Mouse (Mus musculus) forebrain, embryonic 11.5 days (tissue): ENCODE results near the gene Epha1. TPM values are rescaled to one million over a fixed set of nuclear protein-coding genes. Genes with fewer than 3 reads are reported as not detected.

Experiments used
- ATAC-seq: fragments of 200-750 bp; cut with Nextera tagmentation; replicated peaks from 2 replicates; pipeline ENCODE4 v1.8.0; 2017; ENCODE audit warnings: moderate TSS enrichment; ENCODE audit not compliant: low FRiP score
- DNase-seq: peaks from one replicate; pipeline ENCODE4 v3.0.0-alpha.2; 2017; ENCODE audit warnings: low spot score
- H3K27ac ChIP-seq: fragments of 300-500 bp; sonication (generic); 2 replicates; pipeline ENCODE4 v1.5.1; 2014; ENCODE audit warnings: low read depth, low read length
- H3K27me3 ChIP-seq: fragments of 300-500 bp; sonication (generic); 2 replicates; pipeline ENCODE4 v1.6.1; 2014; ENCODE audit warnings: mild to moderate bottlenecking, low read length, mixed read lengths; ENCODE audit not compliant: control insufficient read depth, insufficient read depth
- H3K36me3 ChIP-seq: fragments of 300-500 bp; sonication (generic); 2 replicates; pipeline ENCODE4 v1.6.1; 2014; ENCODE audit warnings: mild to moderate bottlenecking, low read length, moderate library complexity, mixed read lengths; ENCODE audit not compliant: control insufficient read depth, insufficient read depth
- H3K4me1 ChIP-seq: fragments of 300-500 bp; sonication (generic); replicated peaks from 2 replicates; pipeline ENCODE4 v1.6.1; 2014; ENCODE audit warnings: low read length, mixed read lengths; ENCODE audit not compliant: control insufficient read depth, insufficient read depth
- H3K4me2 ChIP-seq: fragments of 300-500 bp; sonication (generic); 2 replicates; pipeline ENCODE4 v1.6.1; 2014; ENCODE audit warnings: low read depth, mild to moderate bottlenecking, low read length, moderate library complexity, mixed read lengths; ENCODE audit not compliant: severe bottlenecking
- H3K4me3 ChIP-seq: fragments of 300-500 bp; sonication (generic); 2 replicates; pipeline ENCODE4 v1.5.1; 2014; ENCODE audit warnings: low read depth, low read length
- H3K9ac ChIP-seq: fragments of 300-500 bp; sonication (generic); 2 replicates; pipeline ENCODE4 v1.6.1; 2014; ENCODE audit warnings: low read length
- H3K9me3 ChIP-seq: fragments of 300-500 bp; sonication (generic); 2 replicates; pipeline ENCODE4 v1.6.1; 2016; ENCODE audit warnings: low read length, mixed read lengths; ENCODE audit not compliant: control insufficient read depth
- WGBS: fragments of 180-500 bp; shearing (Covaris S2); extraction: QIAGEN DNeasy Blood & Tissue Kit; methylation state at CpG from one replicate; pipeline ENCODE4 v1.1.7; 2014; 5-methylcytosine and 5-hydroxymethylcytosine counted together
- polyA plus RNA-seq: library from polyadenylated mRNA; unstranded; fragments of >200 nt; fragmentation: Nextera tagmentation; extraction: Ambion mirVana; gene quantifications from 2 replicates; pipeline ENCODE4 v1.2.1, GENCODE M21; 2014

Gene Epha1
- polyA plus RNA-seq, 1 experiment from 2014 or later: 0.27 TPM

DNA sequence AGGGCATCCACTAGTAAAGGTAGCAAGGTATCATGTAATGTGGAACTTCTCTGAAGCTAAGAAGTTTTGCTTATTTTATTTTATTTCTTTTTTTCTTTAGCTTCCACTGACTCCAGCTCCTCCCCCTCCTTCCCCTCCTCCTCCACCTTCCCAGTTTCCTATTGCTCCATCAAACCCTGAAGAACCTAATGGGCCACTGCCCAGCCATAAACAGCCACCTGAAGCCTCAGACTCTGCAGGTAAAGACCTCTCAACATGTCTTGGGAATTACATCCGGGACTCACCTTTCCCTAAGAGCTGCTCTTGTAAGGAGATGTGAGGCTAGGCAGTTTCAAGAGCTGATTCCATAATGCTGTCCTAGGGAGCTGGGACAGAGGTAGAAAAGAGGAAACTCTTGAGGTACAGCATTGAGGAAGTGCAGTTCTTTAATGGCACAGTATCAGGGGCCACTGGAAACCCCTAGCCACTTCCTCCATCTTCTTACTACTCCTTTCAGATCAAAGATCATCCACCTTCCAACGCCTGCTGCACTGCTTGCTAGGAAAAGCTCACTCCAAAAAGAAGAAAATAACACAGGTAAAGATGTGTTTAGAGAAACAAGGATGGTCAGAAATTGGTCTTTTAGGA is 62.5 kb downstream of the Epha1 start:
- no peaks in the 10 kb centered on the region; the same call in 1 of the 2 replicates for H3K36me3 ChIP-seq
- 91% methylated on average over 2 of the region's 2 CpGs for WGBS
- DNase-seq: no peak

DNA sequence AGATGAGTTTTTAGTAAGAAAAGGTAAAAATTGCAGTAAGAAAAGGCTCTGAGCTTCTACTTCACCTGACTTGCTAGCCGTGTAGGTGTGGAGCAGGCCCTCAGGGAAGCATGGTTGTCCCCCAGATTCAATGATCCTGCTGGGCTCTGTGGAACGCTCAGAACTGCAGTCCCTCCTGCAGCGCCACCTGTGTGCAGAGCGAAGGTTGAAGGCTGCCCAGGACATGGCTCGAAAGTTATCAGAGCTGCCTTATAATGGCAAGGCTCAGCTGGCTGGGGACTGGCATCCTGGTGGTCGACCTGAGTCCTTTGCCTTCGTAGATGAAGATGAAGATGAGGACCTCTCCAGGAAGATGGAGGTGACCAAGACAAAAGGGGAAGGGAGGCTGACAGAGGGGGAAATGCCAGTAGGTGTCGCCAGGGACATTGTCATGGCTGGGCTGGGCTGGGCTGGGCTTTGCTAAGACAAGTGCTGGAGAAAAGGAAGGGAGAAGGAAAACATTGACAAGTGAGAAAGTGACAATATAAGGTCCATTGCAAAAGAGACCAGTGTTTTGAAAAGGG is 63.2 kb downstream of the Epha1 start:
- H3K4me3 ChIP-seq: no peak overlapping the region
- no peaks in the 10 kb centered on the region for H3K27me3 ChIP-seq
- H3K4me1 ChIP-seq: no peaks in the 10 kb centered on the region
- H3K4me2 ChIP-seq: no peak overlapping the region
- DNase-seq (no peak), ATAC-seq (no peak)
- 41% methylated on average over 8 of the region's 8 CpGs for WGBS
- no peak overlapping the region for H3K27ac ChIP-seq
- H3K9ac ChIP-seq: no peak overlapping the region
- no peaks in the 10 kb centered on the region; the same call in 1 of the 2 replicates for H3K36me3 ChIP-seq
- H3K9me3 ChIP-seq: no peaks in the 10 kb centered on the region

More for the DNA sequence above, 62.5 kb downstream of the Epha1 start:
- Histone ChIP-seq H3K4me3 (no peak overlapping the region), H3K4me1 (no peaks in the 10 kb centered on the region), H3K9ac (no peak overlapping the region), H3K9me3 (no peaks in the 10 kb centered on the region), H3K27ac (no peak overlapping the region), H3K4me2 (no peak overlapping the region), H3K27me3 (no peaks in the 10 kb centered on the region)
- no peak for ATAC-seq

Other genes with a start within 250 kb of the Epha1 start
- not detected in 2 replicates for gene Tas2r139, start 232.3 kb downstream of the Epha1 start, polyA plus RNA-seq
- not detected in 2 replicates for gene Tas2r144, start 157.9 kb downstream of the Epha1 start, polyA plus RNA-seq
- 15.2 and 18.4 TPM in 2 replicates for gene Gstk1, start 127.3 kb downstream of the Epha1 start, polyA plus RNA-seq
- gene Tmem139, start 111.3 kb downstream of the Epha1 start, polyA plus RNA-seq: 0.55 TPM in 1 of 2 replicates, not detected in the other
- gene Casp2, start 108.3 kb downstream of the Epha1 start, polyA plus RNA-seq: 75.6 and 77.5 TPM in 2 replicates
- gene Clcn1, start 86.6 kb downstream of the Epha1 start, polyA plus RNA-seq: 1.4 and 2.0 TPM in 2 replicates
- gene Fam131b, start 48.6 kb downstream of the Epha1 start, polyA plus RNA-seq: 2.8 and 3.0 TPM in 2 replicates
- 86.1 and 90.0 TPM in 2 replicates for gene Zyx, start 23.6 kb downstream of the Epha1 start, polyA plus RNA-seq
- not detected in 2 replicates for gene Tas2r143, start 27.0 kb upstream of the Epha1 start, polyA plus RNA-seq
- gene Tas2r135, start 32.2 kb upstream of the Epha1 start, polyA plus RNA-seq: not detected in 2 replicates
- gene Tas2r126, start 61.3 kb upstream of the Epha1 start, polyA plus RNA-seq: not detected in 2 replicates
- not detected in 2 replicates for gene Olfr458, start 91.9 kb upstream of the Epha1 start, polyA plus RNA-seq
- not detected in 2 replicates for gene Olfr457, start 103.1 kb upstream of the Epha1 start, polyA plus RNA-seq
- gene Olfr456, start 113.9 kb upstream of the Epha1 start, polyA plus RNA-seq: not detected in 2 replicates
- not detected in 2 replicates for gene Olfr455, start 174.3 kb upstream of the Epha1 start, polyA plus RNA-seq
- gene Tcaf3, start 224.4 kb upstream of the Epha1 start, polyA plus RNA-seq: not detected in 2 replicates